Mouse (Mus musculus): ENCODE data around the gene Vmp1. TPM values are rescaled to one million over a fixed set of nuclear protein-coding genes. Genes with fewer than 3 reads are reported as not detected.
A peak's percentile ranks its signal among the peaks of the same experiment; 100 is the strongest.

The Vmp1 gene
- polyA plus RNA-seq, 1 experiment from 2014 or later = 145 TPM

- no peak overlapping the region for H3K4me3 ChIP-seq (ENCODE audit: low read depth, low read length)
- no peaks in the 10 kb centered on the region for H3K36me3 ChIP-seq (ENCODE audit: control insufficient read depth, insufficient read depth, low read length)
- no peaks in the 10 kb centered on the region for H3K27me3 ChIP-seq (ENCODE audit: control insufficient read depth, insufficient read depth, low read length)
- peak overlapping the region; percentile 18; the same call in 1 of the 2 replicates for H3K4me2 ChIP-seq (replicated peaks; ENCODE audit: low read depth, low read length)
- H3K9me3 ChIP-seq (ENCODE audit: control insufficient read depth, low read depth, low read length) = no peaks in the 10 kb centered on the region
- WGBS = 43% methylated on average over 11 of the region's 11 CpGs
- peaks cover 28% of the 10 kb centered on the region for H3K4me1 ChIP-seq (ENCODE audit: control insufficient read depth, insufficient read depth, low read length)
- H3K27ac ChIP-seq (ENCODE audit: low read length) = peak overlapping the region; percentile 81
- no peak overlapping the region for H3K9ac ChIP-seq (replicated peaks; ENCODE audit: low read depth, low read length)
- peak; percentile 15; the same call in 1 of the 2 replicates for ATAC-seq (ENCODE audit: insufficient number of reproducible peaks, insufficient read depth, low FRiP score, low read depth)
These were observed 102.3 kb downstream of the Vmp1 start for GRCm38 (mm10) chr11:86581250-86581753.

GRCm38 (mm10) chr11:86580319-86581113, 103.1 kb downstream of the Vmp1 start:
- Histone ChIP-seq H3K27ac (ENCODE audit: low read length) (peak overlapping the region; percentile 81; the same call in 1 of the 2 replicates), H3K4me2 (replicated peaks; ENCODE audit: low read depth, low read length) (no peak overlapping the region), H3K36me3 (ENCODE audit: control insufficient read depth, insufficient read depth, low read length) (no peaks in the 10 kb centered on the region), H3K4me1 (ENCODE audit: control insufficient read depth, insufficient read depth, low read length) (peaks cover 28% of the 10 kb centered on the region), H3K9ac (replicated peaks; ENCODE audit: low read depth, low read length) (no peak overlapping the region; the same call in 1 of the 2 replicates), H3K27me3 (ENCODE audit: control insufficient read depth, insufficient read depth, low read length) (no peaks in the 10 kb centered on the region), H3K9me3 (ENCODE audit: control insufficient read depth, low read depth, low read length) (no peaks in the 10 kb centered on the region), H3K4me3 (ENCODE audit: low read depth, low read length) (no peak overlapping the region)
- peak; percentile 47 for ATAC-seq (ENCODE audit: insufficient number of reproducible peaks, insufficient read depth, low FRiP score, low read depth)
- WGBS = 76% methylated on average over 9 of the region's 9 CpGs

- ATAC-seq (ENCODE audit: insufficient number of reproducible peaks, insufficient read depth, low FRiP score, low read depth) = no peak
- no peak overlapping the region for H3K4me3 ChIP-seq (ENCODE audit: low read depth, low read length)
- peak overlapping the region; percentile 80 for H3K27ac ChIP-seq (ENCODE audit: low read length)
- no peak overlapping the region; the same call in 1 of the 2 replicates for H3K9ac ChIP-seq (replicated peaks; ENCODE audit: low read depth, low read length)
- no peaks in the 10 kb centered on the region for H3K27me3 ChIP-seq (ENCODE audit: control insufficient read depth, insufficient read depth, low read length)
- H3K4me1 ChIP-seq (ENCODE audit: control insufficient read depth, insufficient read depth, low read length) = peaks cover 25% of the 10 kb centered on the region
- no peak overlapping the region for H3K4me2 ChIP-seq (replicated peaks; ENCODE audit: low read depth, low read length)
- no peaks in the 10 kb centered on the region for H3K9me3 ChIP-seq (ENCODE audit: control insufficient read depth, low read depth, low read length)
- WGBS = 71% methylated on average over 10 of the region's 10 CpGs
- no peaks in the 10 kb centered on the region for H3K36me3 ChIP-seq (ENCODE audit: control insufficient read depth, insufficient read depth, low read length)
These were observed 103.8 kb downstream of the Vmp1 start for GRCm38 (mm10) chr11:86579731-86580318.

GRCm38 (mm10) chr11:86578809-86579730, 104.6 kb downstream of the Vmp1 start:
- no peaks in the 10 kb centered on the region for H3K36me3 ChIP-seq (ENCODE audit: control insufficient read depth, insufficient read depth, low read length)
- H3K9me3 ChIP-seq (ENCODE audit: control insufficient read depth, low read depth, low read length) = no peaks in the 10 kb centered on the region
- H3K27ac ChIP-seq (ENCODE audit: low read length) = peak overlapping the region; percentile 80; the same call in 1 of the 2 replicates
- H3K4me2 ChIP-seq (replicated peaks; ENCODE audit: low read depth, low read length) = no peak overlapping the region
- no peaks in the 10 kb centered on the region for H3K27me3 ChIP-seq (ENCODE audit: control insufficient read depth, insufficient read depth, low read length)
- peaks cover 25% of the 10 kb centered on the region for H3K4me1 ChIP-seq (ENCODE audit: control insufficient read depth, insufficient read depth, low read length)
- H3K9ac ChIP-seq (replicated peaks; ENCODE audit: low read depth, low read length) = no peak overlapping the region
- 60% methylated on average over 25 of the region's 25 CpGs for WGBS
- ATAC-seq (ENCODE audit: insufficient number of reproducible peaks, insufficient read depth, low FRiP score, low read depth) = no peak
- no peak overlapping the region for H3K4me3 ChIP-seq (ENCODE audit: low read depth, low read length)

GRCm38 (mm10) chr11:86578106-86578808, 105.4 kb downstream of the Vmp1 start:
- ATAC-seq (ENCODE audit: insufficient number of reproducible peaks, insufficient read depth, low FRiP score, low read depth) = no peak
- Histone ChIP-seq H3K9ac (replicated peaks; ENCODE audit: low read depth, low read length) (no peak overlapping the region), H3K27ac (ENCODE audit: low read length) (peak overlapping the region; percentile 80; the same call in 1 of the 2 replicates), H3K9me3 (ENCODE audit: control insufficient read depth, low read depth, low read length) (no peaks in the 10 kb centered on the region), H3K4me3 (ENCODE audit: low read depth, low read length) (no peak overlapping the region), H3K4me2 (replicated peaks; ENCODE audit: low read depth, low read length) (no peak overlapping the region), H3K36me3 (ENCODE audit: control insufficient read depth, insufficient read depth, low read length) (no peaks in the 10 kb centered on the region), H3K4me1 (ENCODE audit: control insufficient read depth, insufficient read depth, low read length) (peaks cover 25% of the 10 kb centered on the region), H3K27me3 (ENCODE audit: control insufficient read depth, insufficient read depth, low read length) (no peaks in the 10 kb centered on the region)
- 65% methylated on average over 6 of the region's 6 CpGs for WGBS

GRCm38 (mm10) chr11:86577231-86577630, 106.4 kb downstream of the Vmp1 start:
- WGBS = 61% methylated on average over 4 of the region's 4 CpGs
- H3K4me1 ChIP-seq (ENCODE audit: control insufficient read depth, insufficient read depth, low read length) = peaks cover 25% of the 10 kb centered on the region
- H3K9ac ChIP-seq (replicated peaks; ENCODE audit: low read depth, low read length) = no peak overlapping the region
- H3K27me3 ChIP-seq (ENCODE audit: control insufficient read depth, insufficient read depth, low read length) = no peaks in the 10 kb centered on the region
- H3K9me3 ChIP-seq (ENCODE audit: control insufficient read depth, low read depth, low read length) = no peaks in the 10 kb centered on the region
- H3K4me2 ChIP-seq (replicated peaks; ENCODE audit: low read depth, low read length) = no peak overlapping the region
- no peaks in the 10 kb centered on the region for H3K36me3 ChIP-seq (ENCODE audit: control insufficient read depth, insufficient read depth, low read length)
- ATAC-seq (ENCODE audit: insufficient number of reproducible peaks, insufficient read depth, low FRiP score, low read depth) = no peak
- peak overlapping the region; percentile 80 for H3K27ac ChIP-seq (ENCODE audit: low read length)
- no peak overlapping the region for H3K4me3 ChIP-seq (ENCODE audit: low read depth, low read length)

GRCm38 (mm10) chr11:86575632-86576378, 107.8 kb downstream of the Vmp1 start:
- peak; percentile 51; the same call in 1 of the 2 replicates for ATAC-seq (ENCODE audit: insufficient number of reproducible peaks, insufficient read depth, low FRiP score, low read depth)
- Histone ChIP-seq H3K4me1 (ENCODE audit: control insufficient read depth, insufficient read depth, low read length) (peaks cover 36% of the 10 kb centered on the region), H3K4me2 (replicated peaks; ENCODE audit: low read depth, low read length) (no peak overlapping the region), H3K36me3 (ENCODE audit: control insufficient read depth, insufficient read depth, low read length) (no peaks in the 10 kb centered on the region), H3K27me3 (ENCODE audit: control insufficient read depth, insufficient read depth, low read length) (no peaks in the 10 kb centered on the region), H3K9ac (replicated peaks; ENCODE audit: low read depth, low read length) (no peak overlapping the region), H3K27ac (ENCODE audit: low read length) (peak overlapping the region; percentile 74; the same call in 1 of the 2 replicates), H3K4me3 (ENCODE audit: low read depth, low read length) (no peak overlapping the region), H3K9me3 (ENCODE audit: control insufficient read depth, low read depth, low read length) (no peaks in the 10 kb centered on the region)
- WGBS = 71% methylated on average over 7 of the region's 7 CpGs
